ENCODE assay signal across 8 mouse cellular contexts in the genomic region with DNA sequence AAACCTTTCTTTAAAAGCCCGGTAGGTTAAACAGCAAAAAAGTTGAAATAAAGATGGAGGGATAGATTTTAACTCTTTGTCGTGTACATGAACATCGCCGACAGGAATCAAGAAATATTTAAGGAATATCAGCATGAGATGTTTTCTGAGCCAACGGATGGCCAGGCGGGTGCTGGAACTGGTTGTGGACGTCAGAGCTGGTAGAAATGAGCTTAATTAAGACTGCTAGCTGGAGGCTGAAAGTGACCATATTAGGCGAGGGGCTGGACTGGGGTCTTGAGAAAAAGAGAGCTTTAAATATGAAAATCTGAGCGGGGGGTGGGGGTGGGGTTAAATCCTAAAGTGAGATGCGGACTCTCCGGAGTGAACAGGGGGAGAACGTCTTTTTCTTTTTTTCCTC. TPM values are rescaled to one million over a fixed set of nuclear protein-coding genes. Genes with fewer than 3 reads are reported as not detected.
DNase-seq lines count a peak whose midpoint lies in the region; ATAC-seq lines count a peak whose summit lies in the region.

No protein-coding gene starts in this region.

- under 1% methylated on average over 12 of the region's 12 CpGs for WGBS in kidney, embryonic 15.5 days
- WGBS in hindbrain, embryonic 14.5 days, result under 1% methylated on average over 12 of the region's 12 CpGs

- no peaks in the 10 kb centered on the region for H3K9me3 ChIP-seq in kidney, embryonic 15.5 days (replicated peaks)
- no peaks in the 10 kb centered on the region for H3K9me3 ChIP-seq in hindbrain, embryonic 14.5 days (ENCODE audit: control insufficient read depth, low read length)

- peak overlapping the region; percentile 95 for H3K27ac ChIP-seq in kidney, embryonic 15.5 days
- peak overlapping the region; percentile 90 for H3K27ac ChIP-seq in brown adipose tissue, adult 24 weeks (replicated peaks; ENCODE audit: low read depth, low read length)
- H3K27ac ChIP-seq in hindbrain, embryonic 14.5 days, result peak overlapping the region; percentile 83

- H3K9ac ChIP-seq in kidney, embryonic 15.5 days, result peak overlapping the region; percentile 69
- H3K9ac ChIP-seq in hindbrain, embryonic 14.5 days, result peak overlapping the region; percentile 76

- peaks cover 14% of the 10 kb centered on the region for H3K4me1 ChIP-seq in kidney, embryonic 15.5 days
- no peaks in the 10 kb centered on the region for H3K4me1 ChIP-seq in brown adipose tissue, adult 24 weeks (ENCODE audit: control insufficient read depth, insufficient read depth, insufficient read length, low read length)
- peaks cover 4% of the 10 kb centered on the region; the same call in 1 of the 2 replicates for H3K4me1 ChIP-seq in hindbrain, embryonic 14.5 days (replicated peaks; ENCODE audit: control insufficient read depth, insufficient read depth, low read length)

- peak overlapping the region; percentile 65 for H3K4me3 ChIP-seq in kidney, embryonic 15.5 days (replicated peaks)
- H3K4me3 ChIP-seq in brown adipose tissue, adult 24 weeks (ENCODE audit: insufficient read depth, low read depth, low read length), result peak overlapping the region; percentile 56
- peak overlapping the region; percentile 53 for H3K4me3 ChIP-seq in hindbrain, embryonic 14.5 days (replicated peaks; ENCODE audit: low read length)

- peak overlapping the region; percentile 99 for H3K4me2 ChIP-seq in kidney, embryonic 15.5 days
- peak overlapping the region; percentile 94 for H3K4me2 ChIP-seq in hindbrain, embryonic 14.5 days (replicated peaks)

- DNase-seq in kidney, adult 11 months, result no peak
- DNase-seq in hindbrain, embryonic 14.5 days (ENCODE audit: low spot score), result peak; percentile 27
- DNase-seq in lung, postnatal 14 days, result peak; percentile 8
- no peak for DNase-seq in Muller cell, postnatal 12 days (ENCODE audit: inconsistent ontology term)
- no peak for DNase-seq in left cerebral cortex, postnatal 14 days (ENCODE audit: low spot score in 2 of 2)
- no peak for DNase-seq in spleen, postnatal 4 days (ENCODE audit: low spot score in 2 of 2)

- no peaks in the 10 kb centered on the region for H3K36me3 ChIP-seq in kidney, embryonic 15.5 days
- H3K36me3 ChIP-seq in hindbrain, embryonic 14.5 days (replicated peaks; ENCODE audit: control insufficient read depth, insufficient read depth), result no peaks in the 10 kb centered on the region

- ATAC-seq in kidney, embryonic 15.5 days (replicated peaks; ENCODE audit: low FRiP score), result no peak
- ATAC-seq in hindbrain, embryonic 14.5 days (ENCODE audit: low FRiP score), result no peak

- intact Hi-C loops in left cerebral cortex, postnatal 14 days (cut with DNase I), result loop anchor here (2.0 kb wide), 1 partner anchor 61 kb away; the partner anchor contains the start of gene Ep300

- no peaks in the 10 kb centered on the region for H3K27me3 ChIP-seq in kidney, embryonic 15.5 days
- H3K27me3 ChIP-seq in hindbrain, embryonic 14.5 days (ENCODE audit: control insufficient read depth, insufficient read depth, low read length), result peaks cover 5% of the 10 kb centered on the region; the same call in 1 of the 2 replicates

RNA-seq across cellular contexts. Expression of gene Rbx1, which starts 57.8 kb away (rescaled TPM):
- polyA plus RNA-seq in kidney, embryonic 15.5 days (2015; fragmentation: Nextera tagmentation; extraction: Ambion mirVana), result 459 and 522 TPM in 2 replicates
- polyA plus RNA-seq in brown adipose tissue, adult 24 weeks (2012; ENCODE audit: insufficient read depth, insufficient read length, missing spikeins), result 124 and 161 TPM in 2 replicates
- polyA plus RNA-seq in hindbrain, embryonic 14.5 days (2014; fragmentation: Nextera tagmentation; extraction: Ambion mirVana), result 452 and 483 TPM in 2 replicates
- 100 to 1,000 TPM; 128 to 139 TPM for total RNA-seq in left cerebral cortex, postnatal 14 days (2021)

Comparison
In these comparisons a context has a peak if more than half of its experiments do, and no peak if none do; other contexts are left out.
1. DNase-seq: peak in hindbrain, embryonic 14.5 days (single experiment) and lung, postnatal 14 days (single experiment); none in kidney, adult 11 months (single experiment), Muller cell, postnatal 12 days (single experiment), left cerebral cortex, postnatal 14 days (0 of 2) and spleen, postnatal 4 days (0 of 2).
2. Peak in every context shown above with its lines, with median percentiles within 50 percentile points of each other: H3K27ac ChIP-seq and H3K4me3 ChIP-seq.